Mouse (Mus musculus): ENCODE data around the gene Mttp.

The Mttp gene

GRCm38 (mm10) chr3:138133916-138134315 lies 10.9 kb downstream of the Mttp start:
- DNase-seq (ENCODE audit: low spot score) = no peak

- DNase-seq (ENCODE audit: low spot score) = no peak
Observed at GRCm38 (mm10) chr3:138133463-138133862, 11.3 kb downstream of the Mttp start.

- DNase-seq (ENCODE audit: low spot score) = no peak
Observed at GRCm38 (mm10) chr3:138131168-138131567, 13.6 kb downstream of the Mttp start.

- DNase-seq (ENCODE audit: low spot score) = no peak
Observed at GRCm38 (mm10) chr3:138130692-138131091, 14.1 kb downstream of the Mttp start.

GRCm38 (mm10) chr3:138129110-138129509 lies 15.7 kb downstream of the Mttp start:
- DNase-seq (ENCODE audit: low spot score) = no peak

- no peak for DNase-seq (ENCODE audit: low spot score)
Observed at GRCm38 (mm10) chr3:138123842-138124241, 20.9 kb downstream of the Mttp start.

- no peak for DNase-seq (ENCODE audit: low spot score)
Observed at GRCm38 (mm10) chr3:138121461-138121860, 23.3 kb downstream of the Mttp start.

- no peak for DNase-seq (ENCODE audit: low spot score)
Observed at GRCm38 (mm10) chr3:138119444-138120105, 25.2 kb downstream of the Mttp start.

- no peak for DNase-seq (ENCODE audit: low spot score)
Observed at GRCm38 (mm10) chr3:138118831-138119230, 25.9 kb downstream of the Mttp start.

- DNase-seq (ENCODE audit: low spot score) = no peak
Observed at GRCm38 (mm10) chr3:138118392-138118791, 26.4 kb downstream of the Mttp start.

GRCm38 (mm10) chr3:138116871-138117270 lies 27.9 kb downstream of the Mttp start:
- peak; percentile 52 for DNase-seq (ENCODE audit: low spot score)

GRCm38 (mm10) chr3:138114106-138114505 lies 30.7 kb downstream of the Mttp start:
- no peak for DNase-seq (ENCODE audit: low spot score)

GRCm38 (mm10) chr3:138110910-138111782 lies 33.6 kb downstream of the Mttp start:
- no peak for DNase-seq (ENCODE audit: low spot score)

- no peak for DNase-seq (ENCODE audit: low spot score)
Observed at GRCm38 (mm10) chr3:138106887-138107286, 37.9 kb downstream of the Mttp start.

GRCm38 (mm10) chr3:138105056-138105455 lies 39.7 kb downstream of the Mttp start:
- DNase-seq (ENCODE audit: low spot score) = no peak

GRCm38 (mm10) chr3:138103690-138104089 lies 41.1 kb downstream of the Mttp start:
- DNase-seq (ENCODE audit: low spot score) = no peak

GRCm38 (mm10) chr3:138101936-138102335 lies 42.8 kb downstream of the Mttp start:
- DNase-seq (ENCODE audit: low spot score) = no peak

- DNase-seq (ENCODE audit: low spot score) = no peak
Observed at GRCm38 (mm10) chr3:138097718-138098117, 47.0 kb downstream of the Mttp start.

- DNase-seq (ENCODE audit: low spot score) = no peak
Observed at GRCm38 (mm10) chr3:138096263-138097028, 48.3 kb downstream of the Mttp start.

- peak; percentile 78 for DNase-seq (ENCODE audit: low spot score)
Observed at GRCm38 (mm10) chr3:138095718-138096117, 49.0 kb downstream of the Mttp start.

GRCm38 (mm10) chr3:138095301-138095700 lies 49.5 kb downstream of the Mttp start:
- peak; percentile 67 for DNase-seq (ENCODE audit: low spot score)

GRCm38 (mm10) chr3:138083896-138084295 lies 60.9 kb downstream of the Mttp start:
- no peak for DNase-seq (ENCODE audit: low spot score)

All from adipocyte (in vitro differentiated cells).